Comparison of ENCODE assay signal across 8 mouse cellular contexts in genomic region chr10:41295145-41295544, GRCm38 (mm10). TPM values are rescaled to one million over a fixed set of nuclear protein-coding genes. Genes with fewer than 3 reads are reported as not detected.
DNase-seq lines count a peak whose midpoint lies in the region; TF ChIP-seq lines count a peak whose summit lies in the region.
"Had no signal": no experiment of that assay in that cellular context is flagged by ENCODE, and none has a peak within 500 bp of the region (broad histone marks: within the 10 kb centered on the region; RNA-seq: fewer than 3 reads in every experiment).

No protein-coding gene starts in this region.

- 35% methylated on average over 7 of the region's 7 CpGs for WGBS in lung, adult 2 months

- H3K4me1 ChIP-seq in lung, adult 2 months (ENCODE audit: control insufficient read depth, insufficient read depth, low read length) = peaks cover 6% of the 10 kb centered on the region

- TF ChIP-seq POLR2A in lung, adult 2 months (IDR thresholded peaks at IDR 0.05; ENCODE audit: borderline replicate concordance, extremely low read depth, low read depth, low read length) = no peak

- no peak for TF ChIP-seq CTCF in lung, adult 2 months (IDR thresholded peaks at IDR 0.05; ENCODE audit: insufficient read depth, low read length)

- peak; percentile 63 for DNase-seq in left cerebral cortex, postnatal 4 days
- DNase-seq in left cerebral cortex, postnatal 14 days (ENCODE audit: low spot score in 2 of 2) = no peak
- peak; percentile 65 to 68 for DNase-seq in cerebellum, postnatal 36 days
- peak; percentile 17 for DNase-seq in lung, adult 2 months
- DNase-seq in retina, adult 2 months (ENCODE audit: low read depth, low spot score) = peak; percentile 46
- no peak for DNase-seq in natural killer cell, adult 2 months (ENCODE audit: low spot score in 2 of 2)
- no peak for DNase-seq in thymus, postnatal 0 days (ENCODE audit: low spot score)

- H3K4me3 ChIP-seq in lung, adult 2 months (replicated peaks; ENCODE audit: extremely low read depth, low read depth, low read length) = no peak overlapping the region

- intact Hi-C loops in left cerebral cortex, postnatal 4 days (cut with DNase I) = no loop called here
- intact Hi-C loops in left cerebral cortex, postnatal 14 days (cut with DNase I) = no loop called here

RNA-seq across cellular contexts. Expression of gene Fig4, which starts 7.9 kb away (rescaled TPM):
- 10 to 100 TPM; 31.3 to 34.0 TPM for total RNA-seq in left cerebral cortex, postnatal 4 days (2021)
- 10 to 100 TPM; 30.1 to 31.5 TPM for total RNA-seq in left cerebral cortex, postnatal 14 days (2021)
- polyA plus RNA-seq in lung, adult 2 months (2012; rRNA removed) = 10.8 and 13.6 TPM in 2 replicates
- 27.7 and 29.4 TPM in 2 replicates for polyA plus RNA-seq in thymus, postnatal 0 days (2015; fragmentation: Nextera tagmentation; extraction: Ambion mirVana)

RNA-seq across cellular contexts. Expression of gene Ak9, which starts 8.6 kb away (rescaled TPM):
- under 1 TPM; 0.26 to 0.34 TPM for total RNA-seq in left cerebral cortex, postnatal 4 days (2021)
- total RNA-seq in left cerebral cortex, postnatal 14 days (2021) = under 1 TPM in 1 of 2 experiments, not detected in 1; 0.08 TPM
- polyA plus RNA-seq in lung, adult 2 months (2012; rRNA removed) = 0.38 and 0.56 TPM in 2 replicates
- 0.04 TPM in 1 of 2 replicates, not detected in the other for polyA plus RNA-seq in thymus, postnatal 0 days (2015; fragmentation: Nextera tagmentation; extraction: Ambion mirVana)
- polyA plus RNA-seq: small intestine, adult 2 months had no signal

Comparison
In these comparisons a context has a peak if more than half of its experiments do, and no peak if none do; other contexts are left out.
1. DNase-seq: peak in left cerebral cortex, postnatal 4 days (single experiment), cerebellum, postnatal 36 days (2 of 2), lung, adult 2 months (single experiment) and retina, adult 2 months (single experiment); none in left cerebral cortex, postnatal 14 days (0 of 2), natural killer cell, adult 2 months (0 of 2) and thymus, postnatal 0 days (single experiment).